Mouse (Mus musculus) limb, embryonic 10.5 days (tissue): ENCODE measurements around the gene Slc22a21. TPM values are rescaled to one million over a fixed set of nuclear protein-coding genes. Genes with fewer than 3 reads are reported as not detected.
A peak's percentile ranks its signal among the peaks of the same experiment; 100 is the strongest.
"Not testable (repeated sequence)": the region's sequence is repeated elsewhere in the genome, so short reads cannot be mapped to it uniquely, and the experiment has no call there.

ENCODE experiments used
- DNase-seq: peaks from one replicate; pipeline ENCODE4 v3.0.0-alpha.2; 2017; ENCODE audit warnings: low spot score
- H3K27ac ChIP-seq: fragments of 300-500 bp; sonication (generic); 2 replicates; pipeline ENCODE4 v1.5.1; 2016; ENCODE audit warnings: mild to moderate bottlenecking
- H3K27me3 ChIP-seq: fragments of 300-500 bp; sonication (generic); 2 replicates; pipeline ENCODE4 v1.6.1; 2016; ENCODE audit warnings: low read depth, mild to moderate bottlenecking; ENCODE audit not compliant: poor library complexity, severe bottlenecking
- H3K36me3 ChIP-seq: fragments of 300-500 bp; sonication (generic); 2 replicates; pipeline ENCODE4 v1.6.1; 2016; ENCODE audit warnings: mild to moderate bottlenecking, moderate library complexity
- H3K4me1 ChIP-seq: fragments of 300-500 bp; sonication (generic); 2 replicates; pipeline ENCODE4 v1.6.1; 2016
- H3K4me3 ChIP-seq: fragments of 300-500 bp; sonication (generic); 2 replicates; pipeline ENCODE4 v1.5.1; 2016; ENCODE audit warnings: mild to moderate bottlenecking, moderate library complexity
- H3K9me3 ChIP-seq: fragments of 300-500 bp; sonication (generic); replicated peaks from 2 replicates; pipeline ENCODE4 v1.6.1; 2016; ENCODE audit warnings: mild to moderate bottlenecking
- WGBS: fragments of 180-500 bp; shearing (Covaris S2); methylation state at CpG from one replicate; pipeline ENCODE4 v1.1.7; 2016; 5-methylcytosine and 5-hydroxymethylcytosine counted together
- polyA plus RNA-seq: library from polyadenylated mRNA; unstranded; fragments of >200 nt; fragmentation: Nextera tagmentation; extraction: Ambion mirVana; gene quantifications from 2 replicates; pipeline ENCODE4 v1.2.1, GENCODE M21; 2016

Gene Slc22a21
- polyA plus RNA-seq, 1 experiment from 2014 or later, result 2.8 TPM

- not testable (repeated sequence) for DNase-seq
- H3K27ac ChIP-seq, result peak overlapping the region; percentile 81
- WGBS, result 1% methylated on average over 23 of the region's 23 CpGs
Measured at GRCm38 (mm10) chr11:53979456-53979787, 710 bp downstream of the Slc22a21 start.

DNA sequence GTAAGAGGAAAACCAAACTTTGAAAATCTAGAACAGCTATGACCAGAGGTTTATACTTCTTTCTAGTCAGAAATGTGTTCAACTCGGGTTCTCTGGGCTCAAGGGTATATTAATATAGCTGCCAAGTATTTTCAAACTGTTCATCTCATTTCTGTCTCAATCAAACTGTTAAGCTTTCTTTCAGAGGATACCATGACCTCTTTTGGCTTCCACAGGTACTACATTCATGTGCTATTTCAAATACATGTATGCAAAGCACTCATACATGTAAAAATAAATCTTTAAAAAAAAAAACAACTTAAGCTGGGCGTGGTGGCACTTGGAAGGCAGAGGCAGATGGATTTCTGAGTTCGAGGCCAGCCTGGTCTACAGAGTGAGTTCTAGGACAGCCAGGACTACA, 2.5 kb downstream of the Slc22a21 start:
- Histone ChIP-seq H3K9me3 (no peaks in the 10 kb centered on the region), H3K4me1 (peaks cover 13% of the 10 kb centered on the region; the same call in 1 of the 2 replicates), H3K4me3 (no peak overlapping the region), H3K27ac (no peak overlapping the region), H3K27me3 (peaks cover 18% of the 10 kb centered on the region), H3K36me3 (no peaks in the 10 kb centered on the region)
- DNase-seq, result no peak
- WGBS, result 85% methylated on average over 3 of the region's 3 CpGs

More at GRCm38 (mm10) chr11:53979456-53979787, 710 bp downstream of the Slc22a21 start:
- H3K9me3 ChIP-seq, H3K36me3 ChIP-seq: not testable (repeated sequence)
- H3K4me1 ChIP-seq, result peaks cover 13% of the 10 kb centered on the region; the same call in 1 of the 2 replicates
- peak overlapping the region; percentile 67 for H3K4me3 ChIP-seq
- H3K27me3 ChIP-seq, result peaks cover 18% of the 10 kb centered on the region

DNA sequence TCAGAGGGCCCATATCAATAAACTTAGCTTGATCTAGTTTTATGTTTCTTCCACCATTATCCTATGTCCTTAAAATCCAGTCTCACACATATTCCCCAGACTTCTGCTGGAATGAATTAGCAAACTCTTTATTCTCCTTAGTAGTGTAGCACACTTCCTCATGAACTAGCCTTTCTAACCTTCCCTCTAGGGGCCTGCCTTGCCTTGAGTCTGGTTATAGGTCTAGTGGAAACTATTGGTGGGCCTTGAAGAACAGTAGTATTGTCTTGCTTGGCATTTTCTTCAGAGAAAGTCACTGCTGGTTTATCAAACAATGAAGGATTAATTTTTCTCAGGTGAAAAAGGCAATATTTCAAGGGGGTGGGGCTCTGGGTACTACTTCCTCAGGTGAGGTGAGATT, 4.6 kb downstream of the Slc22a21 start:
- no peak overlapping the region for H3K27ac ChIP-seq
- no peaks in the 10 kb centered on the region for H3K36me3 ChIP-seq
- DNase-seq, result no peak
- H3K9me3 ChIP-seq, result no peaks in the 10 kb centered on the region
- H3K4me1 ChIP-seq, result peaks cover 13% of the 10 kb centered on the region; the same call in 1 of the 2 replicates
- H3K4me3 ChIP-seq, result no peak overlapping the region
- peaks cover 18% of the 10 kb centered on the region for H3K27me3 ChIP-seq

DNA sequence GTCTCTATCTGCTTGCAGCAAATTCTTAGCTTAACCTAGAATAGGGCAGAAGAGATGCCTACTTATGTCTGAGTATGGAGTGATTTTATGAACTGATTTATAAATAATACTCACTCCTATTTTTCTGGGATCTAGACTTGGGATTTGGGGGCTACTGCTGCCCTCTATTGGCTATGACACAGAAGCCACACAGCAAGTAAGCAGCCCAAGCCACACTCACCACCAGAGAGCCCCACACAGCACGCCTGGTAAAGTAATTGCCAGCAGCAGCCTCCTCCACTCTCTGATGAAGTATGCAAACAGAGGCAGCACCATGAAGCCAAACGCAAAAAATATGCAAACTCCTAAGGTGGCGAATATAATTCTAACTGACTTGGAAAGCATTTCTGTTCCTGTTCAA, 21.1 kb downstream of the Slc22a21 start:
- H3K27ac ChIP-seq, result no peak overlapping the region
- no peaks in the 10 kb centered on the region for H3K9me3 ChIP-seq
- WGBS, result 50% methylated on average over 3 of the region's 3 CpGs
- DNase-seq, result no peak
- no peak overlapping the region for H3K4me3 ChIP-seq
- H3K27me3 ChIP-seq, result no peaks in the 10 kb centered on the region
- no peaks in the 10 kb centered on the region for H3K36me3 ChIP-seq
- no peaks in the 10 kb centered on the region for H3K4me1 ChIP-seq

- 27% methylated on average over 4 of the region's 4 CpGs for WGBS
- H3K27me3 ChIP-seq, H3K4me1 ChIP-seq, H3K36me3 ChIP-seq, DNase-seq, H3K4me3 ChIP-seq, H3K9me3 ChIP-seq, H3K27ac ChIP-seq: not testable (repeated sequence)
Measured at GRCm38 (mm10) chr11:53958176-53958575, 22.0 kb downstream of the Slc22a21 start.

- no peak overlapping the region for H3K27ac ChIP-seq
- H3K27me3 ChIP-seq, result no peaks in the 10 kb centered on the region
- no peak for DNase-seq
- no peaks in the 10 kb centered on the region for H3K9me3 ChIP-seq
- H3K4me3 ChIP-seq, result no peak overlapping the region
- H3K36me3 ChIP-seq, result no peaks in the 10 kb centered on the region
- no peaks in the 10 kb centered on the region for H3K4me1 ChIP-seq
- 85% methylated on average over 1 of the region's 1 CpGs for WGBS
Measured at GRCm38 (mm10) chr11:53956636-53957035, 23.5 kb downstream of the Slc22a21 start.

DNA sequence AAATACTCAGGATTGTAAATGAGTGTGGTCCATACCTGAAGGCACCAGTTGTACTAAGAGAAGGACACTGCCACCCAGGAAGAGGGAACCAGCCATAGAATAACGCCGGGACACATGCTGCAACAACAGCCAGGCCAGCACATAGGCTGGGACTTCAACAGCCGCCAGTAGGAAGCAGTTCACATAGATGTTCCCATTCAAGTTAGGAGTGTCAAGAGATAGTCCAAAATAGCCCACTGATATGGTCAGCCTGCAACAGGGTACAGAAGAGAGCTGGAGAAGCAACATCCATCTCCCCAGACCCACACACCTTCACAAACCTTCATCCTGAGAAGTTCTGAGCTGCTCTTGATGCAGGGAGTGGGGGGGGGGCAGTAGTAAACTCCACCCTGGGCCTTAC, 25.5 kb downstream of the Slc22a21 start:
- WGBS, result 93% methylated on average over 3 of the region's 3 CpGs
- no peak for DNase-seq
- Histone ChIP-seq H3K9me3 (no peaks in the 10 kb centered on the region), H3K4me1 (no peaks in the 10 kb centered on the region), H3K27me3 (no peaks in the 10 kb centered on the region), H3K36me3 (no peaks in the 10 kb centered on the region), H3K4me3 (no peak overlapping the region), H3K27ac (no peak overlapping the region)

DNA sequence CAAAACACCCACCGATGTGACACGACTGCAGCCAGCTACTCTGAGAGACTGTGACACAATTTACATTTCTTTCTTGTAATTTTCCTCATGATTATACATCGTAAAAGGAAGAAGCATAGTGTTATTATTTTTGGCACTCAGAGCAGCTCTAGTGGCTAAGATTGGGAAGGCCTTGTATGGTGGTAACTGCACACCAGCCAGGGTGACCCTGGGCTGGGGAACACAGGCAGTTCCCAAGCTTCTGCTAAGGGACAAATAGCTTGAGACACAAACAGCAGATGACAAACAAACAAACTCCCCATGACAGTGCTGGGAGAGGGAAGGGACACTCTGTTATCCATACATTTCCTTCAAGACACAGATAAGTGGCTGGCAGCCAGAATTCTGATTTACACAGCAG, 30.0 kb downstream of the Slc22a21 start:
- DNase-seq, H3K4me3 ChIP-seq, H3K27me3 ChIP-seq, H3K27ac ChIP-seq, H3K36me3 ChIP-seq, H3K4me1 ChIP-seq, H3K9me3 ChIP-seq: not testable (repeated sequence)
- 100% methylated on average over 1 of the region's 3 CpGs for WGBS

- H3K36me3 ChIP-seq, H3K4me1 ChIP-seq, H3K27ac ChIP-seq, H3K4me3 ChIP-seq, DNase-seq, H3K9me3 ChIP-seq, H3K27me3 ChIP-seq: not testable (repeated sequence)
- 79% methylated on average over 4 of the region's 4 CpGs for WGBS
Measured at GRCm38 (mm10) chr11:53931944-53932318, 48.2 kb downstream of the Slc22a21 start.

DNA sequence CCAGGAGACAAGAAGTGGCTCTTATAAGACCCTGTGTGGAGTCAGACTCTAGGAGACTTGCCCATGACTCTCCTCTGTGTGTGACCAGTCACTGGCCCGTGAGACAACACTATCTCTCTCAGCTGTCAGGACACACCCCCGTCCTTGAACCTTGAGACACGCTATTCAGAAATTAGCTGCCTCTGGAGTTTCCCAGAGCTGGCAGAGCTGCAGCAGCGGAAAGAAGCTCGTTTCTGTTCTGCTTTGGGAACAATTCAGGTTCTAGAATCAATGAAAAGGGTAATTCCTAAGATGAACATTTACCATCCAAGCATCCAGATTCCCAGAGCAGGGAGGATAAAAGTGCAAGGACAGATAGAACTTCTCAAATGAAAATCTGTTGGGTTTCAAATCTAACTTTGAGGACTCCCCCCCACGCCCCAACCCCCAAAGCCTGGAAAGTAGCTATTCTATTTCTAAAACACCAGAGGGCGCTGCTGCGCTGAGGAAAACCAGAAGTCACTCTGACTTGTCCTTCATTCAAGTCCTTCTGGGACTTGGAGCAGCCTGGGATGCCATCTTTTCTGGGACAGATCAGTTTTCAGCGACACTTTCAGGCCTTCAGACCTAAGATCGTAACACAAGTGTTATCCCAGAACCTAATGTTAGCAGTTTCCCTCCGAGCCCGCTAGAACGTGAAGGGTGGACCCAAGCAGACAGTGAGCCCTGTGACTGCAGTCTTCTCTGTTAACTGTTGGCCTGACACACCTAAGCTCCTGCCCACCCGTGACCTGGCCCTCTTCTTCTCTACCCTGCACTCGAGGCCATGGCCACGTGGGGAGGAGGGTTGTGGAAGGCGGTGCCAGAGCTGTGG, 48.8 kb downstream of the Slc22a21 start:
- WGBS, result 36% methylated on average over 17 of the region's 17 CpGs
- Histone ChIP-seq H3K4me1 (peaks cover 2% of the 10 kb centered on the region; the same call in 1 of the 2 replicates), H3K4me3 (no peak overlapping the region), H3K27ac (no peak overlapping the region), H3K9me3 (no peaks in the 10 kb centered on the region), H3K36me3 (no peaks in the 10 kb centered on the region), H3K27me3 (no peaks in the 10 kb centered on the region)
- peak; percentile 67 for DNase-seq

DNA sequence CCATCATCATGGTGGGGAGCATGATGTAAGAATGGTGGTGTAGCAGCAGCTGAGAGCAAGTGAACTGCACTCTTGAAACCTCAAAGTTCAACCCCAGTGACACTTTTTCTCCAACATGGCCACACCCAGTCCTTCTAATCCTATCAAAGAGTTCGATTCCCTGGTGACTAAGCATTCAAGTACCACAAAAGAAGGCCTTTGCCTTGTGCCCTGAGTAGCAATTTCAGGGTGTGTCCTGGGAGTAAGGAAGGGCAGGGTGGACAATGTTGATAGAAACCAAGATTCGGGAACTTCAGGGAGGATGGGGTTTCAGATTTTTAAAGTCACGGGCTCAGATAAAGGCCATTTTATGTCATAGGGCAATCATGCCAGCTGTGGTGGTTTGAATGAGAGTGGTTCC, 50.4 kb downstream of the Slc22a21 start:
- no peak for DNase-seq
- peaks cover 2% of the 10 kb centered on the region; the same call in 1 of the 2 replicates for H3K4me1 ChIP-seq
- no peaks in the 10 kb centered on the region for H3K27me3 ChIP-seq
- no peak overlapping the region for H3K27ac ChIP-seq
- 90% methylated on average over 3 of the region's 3 CpGs for WGBS
- H3K4me3 ChIP-seq, result no peak overlapping the region
- no peaks in the 10 kb centered on the region for H3K36me3 ChIP-seq
- no peaks in the 10 kb centered on the region for H3K9me3 ChIP-seq

- WGBS, result 87% methylated on average over 3 of the region's 3 CpGs
- H3K4me3 ChIP-seq, result no peak overlapping the region
- DNase-seq, result no peak
- no peaks in the 10 kb centered on the region for H3K9me3 ChIP-seq
- no peaks in the 10 kb centered on the region for H3K36me3 ChIP-seq
- no peaks in the 10 kb centered on the region for H3K27me3 ChIP-seq
- peaks cover 2% of the 10 kb centered on the region; the same call in 1 of the 2 replicates for H3K4me1 ChIP-seq
- no peak overlapping the region for H3K27ac ChIP-seq
Measured at GRCm38 (mm10) chr11:53928585-53928984, 51.5 kb downstream of the Slc22a21 start.

DNA sequence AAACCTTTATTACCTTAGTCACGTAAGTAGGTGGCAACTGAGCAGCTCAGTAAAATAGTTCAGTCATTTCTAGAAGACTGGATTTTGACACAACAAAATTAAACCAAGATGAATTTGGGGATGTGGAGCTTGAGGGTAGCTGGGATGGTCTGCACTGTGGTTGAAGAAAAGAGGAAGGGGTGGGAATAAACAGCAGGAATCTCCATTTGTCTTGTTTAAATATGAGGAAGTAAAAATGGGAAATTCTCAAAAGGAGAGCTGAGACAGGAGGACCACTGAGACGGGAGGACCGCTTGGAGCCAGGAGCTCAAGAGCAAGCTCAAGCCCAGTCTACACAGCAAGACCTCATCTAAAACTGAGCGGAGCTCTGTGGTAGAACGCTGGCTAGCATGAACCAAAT, 53.8 kb downstream of the Slc22a21 start:
- H3K4me3 ChIP-seq, result no peak overlapping the region
- WGBS, result 94% methylated on average over 5 of the region's 5 CpGs
- no peaks in the 10 kb centered on the region for H3K36me3 ChIP-seq
- no peaks in the 10 kb centered on the region for H3K4me1 ChIP-seq
- H3K27ac ChIP-seq, result no peak overlapping the region
- no peaks in the 10 kb centered on the region for H3K9me3 ChIP-seq
- H3K27me3 ChIP-seq, result no peaks in the 10 kb centered on the region
- DNase-seq, result no peak

GRCm38 (mm10) chr11:53918851-53919250, 61.3 kb downstream of the Slc22a21 start:
- H3K4me3 ChIP-seq, result no peak overlapping the region
- no peaks in the 10 kb centered on the region for H3K4me1 ChIP-seq
- H3K27ac ChIP-seq, result no peak overlapping the region
- H3K27me3 ChIP-seq, result no peaks in the 10 kb centered on the region
- DNase-seq, result no peak
- no peaks in the 10 kb centered on the region for H3K36me3 ChIP-seq
- WGBS, result 97% methylated on average over 4 of the region's 4 CpGs
- H3K9me3 ChIP-seq, result no peaks in the 10 kb centered on the region
